Mouse (Mus musculus) granulocyte monocyte progenitor cell, adult 5-6 weeks (primary cell): ENCODE results near the gene Prok2. TPM values are rescaled to one million over a fixed set of nuclear protein-coding genes. Genes with fewer than 3 reads are reported as not detected.

Source experiments
- ATAC-seq: replicated peaks from 2 replicates; pipeline ENCODE4 v1.8.0; 2016; ENCODE audit warnings: mild to moderate bottlenecking, moderate TSS enrichment, inconsistent platforms; ENCODE audit not compliant: poor library complexity, severe bottlenecking
- total RNA-seq, 2 experiments: library from RNA; stranded (forward) in 1 of 2; stranded (reverse) in 1 of 2; fragments of 200-712, 200-1000 nt in 1 of 2; fragments of >200 nt in 1 of 2; fragmentation: Nextera tagmentation in 1 of 2; gene quantifications; 2 replicates each; pipeline ENCODE4 v1.2.3; 2014 to 2017

Prok2 gene
- total RNA-seq (2014; fragmentation: Nextera tagmentation) (not detected in 2 replicates), total RNA-seq (2017) (not detected in 2 replicates)

DNA sequence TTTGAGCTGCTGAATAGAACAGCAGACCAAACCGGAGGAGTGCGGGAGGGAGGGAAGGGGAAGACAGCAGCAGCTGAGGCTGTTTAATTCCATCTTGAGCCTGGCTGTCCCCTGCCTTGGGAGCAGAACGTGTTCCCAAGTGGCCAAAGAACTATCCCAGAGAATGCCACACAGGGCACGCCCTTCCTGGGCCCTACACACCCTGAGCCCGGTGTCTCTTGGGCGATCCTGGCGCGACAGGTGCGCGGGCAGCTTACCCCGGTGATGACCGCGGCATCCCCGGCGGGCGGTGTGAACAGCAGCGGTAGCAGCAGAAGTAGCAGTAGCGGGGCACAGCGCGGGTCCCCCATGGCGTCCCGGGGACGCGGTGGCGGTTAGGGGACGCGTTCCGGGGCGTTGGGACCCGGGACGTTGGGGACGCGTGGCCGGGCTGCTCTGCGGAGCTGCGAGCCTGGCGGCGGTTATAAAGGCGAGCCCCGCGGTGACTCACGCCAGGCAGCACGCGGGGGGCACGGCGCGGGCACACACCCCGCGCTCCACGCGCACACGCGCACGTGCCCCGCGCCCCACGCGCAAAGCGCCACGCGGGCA is at the start of gene Prok2:
Gene Prok2 (minus strand): TSS at position 422 of the 591 bp plus-strand sequence.
- ATAC-seq: peak; percentile 45

DNA sequence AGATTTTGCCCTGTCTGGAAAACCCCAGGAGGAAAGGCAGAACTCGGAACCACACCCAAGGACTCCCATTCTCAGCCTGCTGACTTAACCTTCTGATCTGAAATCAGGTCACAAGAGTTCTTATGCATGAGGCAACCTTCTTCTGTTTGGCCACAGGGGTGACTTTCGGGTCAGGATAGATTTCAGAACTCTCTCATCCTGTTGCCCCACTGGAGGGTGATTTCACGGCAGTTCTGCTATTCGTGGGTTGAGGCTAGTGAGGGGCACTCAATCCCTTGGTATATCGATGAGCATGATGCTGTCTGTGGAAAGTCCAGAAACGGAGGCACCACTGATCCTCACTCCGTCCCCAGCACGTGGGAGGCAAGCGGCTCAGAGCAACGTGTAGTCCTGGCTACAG is 48.5 kb upstream of the Prok2 start:
- ATAC-seq: peak; percentile 84

DNA sequence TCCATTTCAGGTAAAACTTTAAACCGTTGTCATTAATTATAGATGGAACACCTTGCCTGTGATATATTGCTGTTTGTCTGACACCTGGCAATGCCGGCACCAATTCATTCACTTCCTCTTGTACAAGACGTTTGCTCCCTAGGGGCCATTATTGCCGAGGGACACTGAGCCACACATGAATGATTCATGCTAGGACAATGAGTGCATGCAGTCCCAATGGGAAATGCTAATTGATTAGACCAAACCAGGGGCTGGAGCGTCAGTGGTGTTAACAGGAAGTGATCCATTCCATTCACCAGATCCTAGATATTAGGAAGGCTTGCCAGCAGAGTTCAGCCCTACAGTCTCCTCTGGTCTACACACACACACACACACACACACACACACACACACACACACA is 42.3 kb upstream of the Prok2 start:
- no peak for ATAC-seq

DNA sequence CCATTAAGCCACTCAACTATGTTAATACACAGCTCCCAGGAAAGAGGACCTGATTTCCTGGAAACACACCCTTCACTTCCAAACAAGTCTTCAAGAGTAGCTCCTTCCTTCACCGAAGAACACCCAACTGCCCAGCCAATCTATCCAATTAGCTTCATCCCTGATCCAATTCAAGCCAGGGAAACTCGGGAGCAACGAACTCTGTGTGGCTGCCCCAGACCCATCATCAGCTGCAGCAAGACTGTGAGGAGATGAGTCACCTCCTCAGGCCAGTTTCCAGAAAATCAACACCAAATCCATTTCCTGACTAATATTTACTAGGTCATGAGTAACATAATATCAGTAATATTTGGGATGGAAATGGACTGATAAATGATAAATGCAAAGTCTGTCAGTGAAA is 38.7 kb upstream of the Prok2 start:
- no peak for ATAC-seq

DNA sequence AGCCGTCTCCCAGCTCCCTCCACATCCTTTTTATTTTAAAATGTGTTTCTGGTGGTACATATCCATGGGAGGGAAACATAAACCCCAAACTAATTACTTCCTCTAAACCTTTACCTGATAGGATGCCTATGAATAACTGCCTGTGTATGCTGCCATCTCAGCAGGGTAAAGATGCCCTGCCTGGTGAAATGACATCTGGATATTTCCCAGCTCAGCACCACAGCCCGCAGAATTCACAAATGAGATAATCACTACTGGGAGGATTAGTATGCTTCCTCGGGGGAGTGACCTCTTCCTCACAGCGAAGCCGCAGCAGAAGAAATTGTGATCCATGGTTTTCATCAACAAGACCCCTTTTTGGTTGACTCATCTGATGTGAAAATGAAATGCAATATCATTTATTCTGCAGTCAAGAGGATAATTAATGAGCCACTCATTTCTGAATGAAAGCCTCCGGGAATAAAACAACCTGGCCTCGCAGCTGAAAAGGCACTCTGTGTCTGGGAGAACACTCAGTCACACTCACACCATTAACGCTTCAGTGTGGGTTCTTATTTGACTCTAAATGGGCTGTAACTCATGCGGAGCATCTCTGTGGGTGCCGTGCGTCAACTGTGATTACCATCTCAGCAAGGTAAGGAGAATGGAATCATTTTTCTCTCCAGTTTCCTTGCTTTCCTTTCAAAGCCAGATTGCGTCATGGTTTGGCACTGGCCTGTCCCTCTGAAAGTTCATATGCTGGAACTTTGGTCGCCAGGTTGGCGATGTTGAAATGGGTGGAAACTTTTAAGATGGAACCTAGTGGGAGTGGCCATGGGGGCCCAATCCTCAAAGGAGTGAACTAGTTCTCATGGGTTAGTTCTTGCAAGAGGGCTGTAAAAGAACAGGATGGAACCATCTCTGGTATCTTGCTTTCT is 36.1 kb upstream of the Prok2 start:
- no peak for ATAC-seq

DNA sequence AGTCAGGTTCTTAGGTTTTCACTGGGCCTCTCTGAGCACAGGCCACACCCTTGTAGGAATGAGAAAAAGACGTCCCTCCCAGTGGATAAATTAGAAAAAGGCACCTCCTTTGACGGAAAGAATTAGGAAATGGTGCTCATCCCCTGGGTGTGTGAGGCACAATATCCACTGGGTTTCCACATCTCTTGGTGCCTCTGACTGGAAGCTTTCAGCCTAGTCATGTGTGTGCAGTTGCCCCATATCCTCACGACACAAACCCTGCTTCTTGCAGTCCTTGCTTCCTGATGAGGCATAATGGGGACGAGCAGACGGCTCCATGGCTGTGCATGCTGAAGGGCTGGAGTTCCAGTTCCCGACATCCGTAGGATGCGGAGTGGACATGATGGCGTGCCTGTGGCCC is 29.9 kb upstream of the Prok2 start:
- peak; percentile 44 for ATAC-seq

DNA sequence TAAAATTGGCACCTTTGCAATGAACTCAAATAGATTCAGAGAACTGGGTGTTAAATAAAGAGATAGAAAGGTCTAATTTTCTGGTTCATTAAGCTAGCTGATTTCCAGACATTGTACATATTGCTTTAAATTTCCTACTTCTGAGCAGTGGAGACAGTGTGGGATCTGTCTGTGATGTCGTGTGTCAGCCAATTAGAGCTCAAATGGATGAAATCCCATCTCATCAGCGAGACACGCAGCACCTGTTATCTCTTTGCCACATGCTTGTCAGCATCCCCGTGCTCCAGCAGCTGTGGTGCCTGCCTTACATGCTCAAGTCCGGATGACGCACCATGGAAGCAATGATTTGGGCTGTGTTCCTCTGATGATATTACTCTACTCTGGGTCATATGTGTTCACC is 25.1 kb upstream of the Prok2 start:
- no peak for ATAC-seq

DNA sequence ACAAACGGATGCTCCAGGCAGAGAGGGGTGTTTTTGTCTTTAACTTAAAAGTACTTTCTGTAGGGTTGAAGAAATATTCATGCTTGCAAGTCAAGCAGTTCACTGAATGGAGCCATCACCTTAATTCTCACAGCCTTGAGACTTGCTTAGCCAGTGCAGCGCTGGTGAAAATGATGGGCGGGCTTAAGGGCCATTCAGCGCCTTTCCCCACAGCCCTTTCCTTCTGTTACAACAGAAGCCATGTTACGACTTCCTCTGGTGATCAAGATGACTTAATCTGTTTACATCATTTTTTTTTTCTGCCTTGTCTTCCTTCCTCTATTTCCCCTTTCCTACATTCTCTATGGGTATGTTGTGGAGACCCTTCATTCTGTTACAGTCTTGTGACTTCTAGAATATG is 20.1 kb upstream of the Prok2 start:
- peak; percentile 88 for ATAC-seq

DNA sequence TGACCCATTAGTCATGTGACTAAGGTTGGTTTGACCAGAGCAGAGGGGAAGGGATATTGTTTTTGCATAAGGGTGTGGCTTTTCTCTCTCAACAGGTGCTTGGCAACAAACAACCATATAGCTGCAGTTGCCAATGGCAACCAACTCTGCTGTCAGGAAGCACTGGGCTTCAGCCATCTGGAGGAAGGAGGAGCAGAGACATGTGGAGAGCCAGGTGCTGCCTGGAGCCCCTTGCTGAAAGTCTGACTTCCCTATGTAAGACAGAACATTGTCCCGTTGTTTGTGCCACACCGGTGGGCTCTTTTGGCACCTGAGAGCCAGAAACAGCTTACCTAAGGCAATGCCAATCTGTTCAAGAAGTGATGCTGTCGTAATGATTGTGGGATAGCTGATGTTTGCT is 16.7 kb upstream of the Prok2 start:
- ATAC-seq: no peak

DNA sequence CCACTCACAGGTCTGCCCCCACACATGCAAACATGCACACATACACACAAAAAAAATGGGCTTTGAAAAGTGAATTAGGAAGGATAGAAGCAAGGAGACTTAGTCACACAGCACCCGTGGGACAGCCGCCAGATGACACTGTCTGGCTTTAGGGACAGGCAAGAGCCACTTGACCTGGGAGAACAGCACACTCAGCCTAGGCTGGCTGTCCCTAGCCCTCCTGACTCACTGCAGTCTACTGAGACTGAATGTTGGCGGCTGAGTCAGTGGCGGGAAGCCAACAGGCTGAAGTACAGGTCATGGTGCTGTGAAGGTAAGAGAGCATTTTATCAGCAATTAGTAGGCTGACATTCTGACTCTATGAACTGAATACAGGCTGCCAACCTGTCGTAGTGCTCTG is 8.5 kb upstream of the Prok2 start:
- no peak for ATAC-seq

DNA sequence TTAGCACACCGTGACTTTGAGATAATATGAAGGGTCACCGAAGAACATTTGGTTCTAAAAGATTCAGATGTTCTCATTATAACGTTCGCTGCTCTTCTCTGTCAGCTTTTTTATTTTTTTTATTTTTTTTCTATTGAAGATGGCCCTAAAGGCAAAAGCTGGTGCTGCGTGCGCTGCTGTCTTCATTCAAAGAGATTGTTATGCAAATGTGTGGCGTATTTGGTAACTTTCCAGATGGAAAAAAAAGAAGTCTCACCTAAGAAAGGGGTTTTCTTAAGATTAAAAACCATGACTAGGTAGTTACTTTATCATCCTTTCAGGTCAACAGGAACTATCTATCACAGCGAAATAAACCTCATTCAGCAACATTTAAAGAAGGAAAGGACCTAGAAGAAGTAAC is 6.5 kb upstream of the Prok2 start:
- ATAC-seq: no peak

DNA sequence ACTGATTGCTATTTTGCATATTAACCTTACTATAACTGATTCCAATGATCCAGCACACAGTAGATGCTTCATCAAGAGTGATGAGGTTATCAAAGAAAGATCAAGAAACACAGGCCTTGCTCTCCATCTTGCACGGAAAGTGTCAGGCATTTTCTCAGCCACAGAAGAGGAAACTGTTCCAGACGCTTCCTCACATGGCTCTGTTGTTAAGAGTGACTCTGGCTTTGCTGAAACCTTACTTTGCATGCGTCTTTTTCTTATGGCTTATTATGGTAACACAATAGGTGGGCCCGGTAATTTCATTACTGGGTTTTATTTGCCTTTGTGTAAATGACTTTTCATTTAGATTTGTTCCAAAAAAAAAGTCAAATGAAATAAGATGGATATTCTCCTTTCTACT is 5.7 kb upstream of the Prok2 start:
- no peak for ATAC-seq

DNA sequence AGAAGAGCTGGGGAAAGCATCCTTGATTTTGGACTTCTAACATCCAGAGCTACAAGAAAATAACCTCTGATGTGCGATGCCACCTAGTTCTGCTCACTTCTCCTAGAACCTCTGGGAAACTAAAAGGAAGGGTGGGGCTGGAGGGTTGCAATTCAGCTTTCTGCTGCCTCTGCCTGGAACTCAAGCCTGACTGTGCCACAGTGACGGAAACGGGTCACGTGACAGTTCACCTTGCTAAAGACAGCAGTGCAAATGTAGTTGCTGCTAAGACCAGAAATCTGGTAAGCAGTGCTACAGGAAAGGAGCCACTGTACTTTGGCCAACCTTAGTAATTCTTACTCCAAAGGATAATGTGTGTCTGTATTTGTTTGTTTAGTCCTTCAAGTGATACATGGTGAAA is 3.7 kb upstream of the Prok2 start:
- ATAC-seq: no peak

DNA sequence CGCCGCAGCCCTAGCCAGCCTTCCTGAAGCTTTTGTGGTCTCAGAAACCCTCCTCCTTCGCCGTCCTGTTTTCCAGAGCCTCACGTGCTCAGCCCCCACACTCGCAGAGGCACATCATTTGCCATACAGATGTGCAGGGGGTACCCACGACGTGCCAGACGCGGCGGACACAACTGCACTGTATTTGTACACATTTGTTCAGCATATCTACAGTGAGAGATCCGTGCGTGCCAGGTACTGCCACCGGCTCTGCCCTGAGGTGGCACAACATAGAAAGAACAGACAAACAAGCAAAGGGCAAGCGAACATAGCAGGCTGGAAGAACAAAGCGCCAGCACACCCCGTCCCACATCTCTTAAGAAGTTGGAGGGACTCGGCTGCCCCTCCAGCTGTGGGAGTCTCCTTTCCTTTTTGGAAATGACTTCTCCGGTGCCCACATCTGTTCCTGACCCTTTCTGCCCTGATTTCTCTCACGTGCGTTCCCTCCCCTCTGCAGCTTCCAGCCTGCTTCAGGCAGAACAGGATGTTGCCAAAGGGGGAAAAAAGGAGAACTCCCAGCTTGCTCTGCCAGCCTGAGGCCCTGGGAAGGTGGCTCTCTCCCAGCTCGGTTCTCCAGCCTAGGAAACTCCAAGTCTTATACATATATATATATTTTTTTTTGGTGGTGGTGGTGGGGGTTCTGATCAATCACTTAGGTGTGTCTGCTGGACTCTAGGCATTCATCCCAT is 548 bp upstream of the Prok2 start:
- peak; percentile 88 for ATAC-seq

DNA sequence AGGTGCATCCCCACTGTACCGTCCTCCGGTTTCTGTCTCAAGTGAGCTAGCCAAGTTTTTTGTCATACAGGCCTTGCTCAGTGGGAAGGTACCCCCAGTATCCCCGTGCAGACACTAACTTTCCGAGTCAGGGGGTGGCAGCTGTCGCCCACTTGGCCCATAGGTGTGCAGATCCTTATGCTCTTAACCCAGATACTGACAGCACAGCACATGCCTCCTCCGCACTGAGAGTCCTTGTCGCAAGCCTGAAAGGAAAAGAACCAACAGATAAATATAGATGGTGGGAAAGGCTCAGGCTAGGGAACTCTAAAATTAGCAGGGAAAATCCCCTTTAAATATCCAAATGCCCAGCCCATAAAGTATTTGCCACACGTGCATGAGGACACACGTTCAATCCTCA is 3.8 kb downstream of the Prok2 start:
- ATAC-seq: no peak

DNA sequence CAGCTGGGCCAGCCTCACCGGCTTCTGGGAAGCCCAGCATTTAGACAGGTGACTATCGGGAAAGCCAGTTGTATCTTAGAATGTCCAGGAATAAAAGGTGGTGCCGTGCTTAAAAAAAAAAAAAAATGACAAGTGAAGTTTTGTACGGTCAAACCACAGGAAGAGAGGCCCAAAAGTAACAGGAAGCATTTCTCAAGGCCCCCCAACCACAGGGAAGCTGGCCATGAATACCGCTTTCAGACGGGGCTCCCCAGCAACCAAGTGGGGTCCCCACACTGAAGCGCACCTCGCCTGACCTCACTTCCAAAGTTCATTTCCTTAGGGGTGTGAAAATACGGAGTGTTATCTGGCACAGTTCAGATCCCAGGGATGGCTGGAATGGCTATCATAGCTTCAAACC is 5.2 kb downstream of the Prok2 start:
- peak; percentile 88 for ATAC-seq

DNA sequence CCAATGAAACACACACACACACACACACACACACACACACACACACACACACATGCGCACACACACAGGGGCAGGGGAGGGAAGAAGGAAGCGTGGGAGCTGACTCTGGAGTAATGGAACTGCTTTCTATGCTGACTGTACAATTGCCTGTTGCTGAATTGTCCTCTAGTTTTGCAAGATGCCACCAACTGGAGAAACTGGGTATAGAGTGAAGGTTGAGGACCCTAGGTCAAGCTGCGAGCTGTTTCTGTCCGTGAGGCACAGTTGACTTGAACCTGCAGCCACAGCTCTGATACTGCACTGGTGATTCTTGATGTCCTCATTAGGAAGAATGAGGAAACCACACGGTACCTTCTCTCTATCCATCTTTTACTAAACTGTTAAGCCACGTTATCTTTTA is 10.3 kb downstream of the Prok2 start:
- ATAC-seq: no peak

DNA sequence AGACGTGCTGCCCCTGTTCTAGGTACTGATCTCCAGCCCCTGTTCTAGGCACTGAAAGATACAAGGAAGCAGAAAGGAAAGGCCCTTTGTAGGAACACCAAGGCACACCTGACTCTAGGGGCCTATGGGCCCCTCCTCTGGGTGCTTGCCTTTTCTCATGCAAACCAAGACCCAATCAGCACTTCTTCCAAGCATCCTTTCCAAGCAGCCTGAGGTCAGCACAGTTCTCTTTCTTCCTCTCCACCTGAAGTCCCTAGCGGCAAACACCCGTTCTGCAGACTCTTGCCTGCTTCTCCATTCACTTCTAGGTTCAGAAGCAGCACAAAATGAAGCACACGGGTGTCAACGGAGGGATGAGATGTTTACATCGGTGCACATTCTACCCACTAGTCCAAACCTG is 11.0 kb downstream of the Prok2 start:
- ATAC-seq: no peak

DNA sequence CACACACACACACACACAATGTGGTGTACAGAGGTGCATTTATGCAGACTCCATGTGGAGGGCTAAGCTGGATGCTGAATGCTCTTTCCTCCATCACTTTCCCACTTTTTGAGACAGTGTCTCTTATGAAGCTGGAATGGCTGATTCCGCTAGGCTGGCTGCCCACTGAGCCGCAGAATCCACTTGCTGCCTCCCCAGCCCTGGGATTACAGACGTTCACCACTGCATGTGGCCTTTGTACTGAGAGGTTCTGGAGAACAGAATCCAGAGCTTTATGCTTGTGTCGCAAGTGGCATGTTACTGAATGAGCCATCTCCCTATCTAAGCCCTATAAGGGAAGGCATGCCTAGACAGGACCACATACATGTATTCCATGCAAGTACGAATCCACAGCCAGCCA is 12.9 kb downstream of the Prok2 start:
- ATAC-seq: no peak

DNA sequence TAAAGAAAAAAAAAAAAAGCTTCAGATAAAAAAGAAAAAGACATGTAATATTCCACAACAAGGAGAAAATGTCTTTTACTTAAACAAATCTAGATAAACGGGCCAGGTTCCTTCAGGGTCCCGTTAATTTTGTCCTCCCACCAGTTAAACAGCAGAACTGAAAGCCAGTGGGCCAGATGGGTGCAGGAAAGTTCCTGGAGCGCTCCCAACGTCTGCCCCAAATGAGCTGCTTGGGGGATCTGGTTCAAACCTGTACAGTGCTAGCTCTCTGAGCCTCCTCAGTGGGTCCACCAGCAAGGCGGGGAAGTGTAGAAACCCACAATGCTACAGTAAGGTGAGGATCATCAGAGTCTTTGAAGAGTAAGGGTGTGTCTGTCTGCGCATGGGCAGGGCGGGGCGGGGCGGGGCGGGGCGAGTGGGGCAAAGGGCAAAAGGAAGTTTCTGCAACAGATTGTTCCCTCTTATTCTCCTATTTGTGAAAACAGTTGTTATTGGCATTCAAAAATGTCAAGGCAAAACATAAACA is 14.6 kb downstream of the Prok2 start:
- ATAC-seq: no peak

DNA sequence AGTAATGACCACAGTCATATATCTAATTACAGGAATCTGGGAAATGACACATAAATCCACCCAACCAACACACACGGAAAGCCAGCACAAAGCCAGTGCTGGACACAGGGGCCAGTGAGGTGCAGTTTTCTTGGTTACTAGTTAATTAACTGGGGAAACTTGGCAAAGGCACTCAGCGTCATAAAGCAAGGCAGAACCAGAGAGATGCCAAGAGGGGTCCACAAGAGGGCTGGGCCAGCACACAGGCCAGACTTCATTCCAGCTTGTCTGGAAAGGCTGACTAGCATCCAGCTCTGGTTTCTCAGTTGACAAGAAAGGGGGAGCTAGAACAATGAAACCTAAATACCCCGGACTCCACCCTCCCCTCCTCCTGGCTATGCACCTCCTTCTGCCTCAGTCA is 25.7 kb downstream of the Prok2 start:
- no peak for ATAC-seq
